Mouse (Mus musculus): ENCODE measurements at regions not wholly inside any gene's neighbourhood (a gene's known extent, or its start where the extent isn't known, plus 50 kb on each side); places are given as distances from the start of the nearest gene placed in this dataset.
"Not testable (repeated sequence)": the region's sequence is repeated elsewhere in the genome, so short reads cannot be mapped to it uniquely, and the experiment has no call there.

DNA sequence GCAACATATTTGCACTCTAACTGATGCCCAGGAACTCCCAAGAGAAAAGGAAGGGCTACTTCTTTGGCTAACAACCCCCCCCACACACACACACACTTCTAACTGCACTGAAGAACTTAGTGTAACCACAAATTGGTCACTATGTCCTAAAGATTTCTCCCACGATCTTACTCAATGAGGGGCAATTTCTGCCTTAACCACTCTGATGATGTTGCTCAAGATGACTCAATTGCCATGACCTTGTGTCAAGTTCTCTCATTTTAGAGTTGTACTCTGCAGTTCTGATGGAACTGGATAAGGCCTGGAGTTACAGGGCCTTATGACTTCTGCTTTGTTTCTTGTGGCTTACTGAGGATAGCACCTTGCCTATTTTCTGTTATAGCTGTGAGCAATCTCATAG is 81.7 kb downstream of the Sem1 start:
- DNase-seq, result no peak
- intact Hi-C loops (cut with DNase I), result no loop called here

GRCm38 (mm10) chr6:6496336-6496735 is 82.1 kb downstream of the Sem1 start:
- intact Hi-C loops (cut with DNase I), result no loop called here
- no peak for DNase-seq

- no peak for DNase-seq
- intact Hi-C loops (cut with DNase I), result no loop called here
Measured at GRCm38 (mm10) chr6:6488191-6488590, 90.3 kb downstream of the Sem1 start.

GRCm38 (mm10) chr6:6481596-6481995 is 96.9 kb downstream of the Sem1 start:
- intact Hi-C loops (cut with DNase I); DNase-seq: not testable (repeated sequence)

DNA sequence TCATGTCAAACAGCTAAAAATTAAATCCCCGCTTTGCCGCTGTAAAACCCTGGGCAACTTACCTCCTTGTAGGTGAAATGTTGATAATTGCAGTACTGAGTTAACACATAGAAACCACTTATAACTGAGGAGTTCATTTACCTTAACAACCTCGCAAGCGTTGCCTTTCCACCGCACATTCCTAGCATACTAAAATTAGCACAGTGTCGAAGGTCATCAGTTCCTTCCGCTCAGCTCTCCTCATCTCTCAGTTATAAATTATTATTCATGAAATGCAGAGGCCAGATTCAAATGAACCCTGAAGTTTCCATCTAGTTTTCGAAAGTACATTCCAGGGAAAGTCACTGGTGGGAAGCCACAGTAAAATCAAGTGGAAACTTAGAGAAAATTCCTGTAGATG is 108.1 kb downstream of the Sem1 start:
- intact Hi-C loops (cut with DNase I), result no loop called here
- no peak for DNase-seq

GRCm38 (mm10) chr6:6467526-6467925 is 110.9 kb downstream of the Sem1 start:
- intact Hi-C loops (cut with DNase I), result no loop called here
- DNase-seq, result no peak

DNA sequence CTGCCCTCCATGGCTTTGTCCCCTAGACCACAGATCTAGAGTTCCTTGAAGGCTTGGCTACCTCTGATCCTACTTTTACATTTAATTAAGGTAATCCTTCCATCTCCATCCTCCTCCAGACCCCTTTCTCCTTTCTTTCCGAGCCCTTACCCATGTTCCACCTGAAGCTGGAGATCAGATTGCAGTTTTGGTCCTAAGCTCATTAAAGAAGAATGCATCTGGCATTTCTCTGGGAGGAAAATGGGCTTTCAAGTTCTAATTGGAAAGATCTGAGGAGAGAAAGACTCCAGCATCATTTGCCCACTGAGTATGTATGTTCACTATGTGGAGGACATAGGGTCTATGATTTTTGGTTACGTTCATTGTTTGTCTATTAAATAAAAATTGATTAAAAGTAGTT is 112.2 kb downstream of the Sem1 start:
- intact Hi-C loops (cut with DNase I), result no loop called here
- DNase-seq, result no peak

DNA sequence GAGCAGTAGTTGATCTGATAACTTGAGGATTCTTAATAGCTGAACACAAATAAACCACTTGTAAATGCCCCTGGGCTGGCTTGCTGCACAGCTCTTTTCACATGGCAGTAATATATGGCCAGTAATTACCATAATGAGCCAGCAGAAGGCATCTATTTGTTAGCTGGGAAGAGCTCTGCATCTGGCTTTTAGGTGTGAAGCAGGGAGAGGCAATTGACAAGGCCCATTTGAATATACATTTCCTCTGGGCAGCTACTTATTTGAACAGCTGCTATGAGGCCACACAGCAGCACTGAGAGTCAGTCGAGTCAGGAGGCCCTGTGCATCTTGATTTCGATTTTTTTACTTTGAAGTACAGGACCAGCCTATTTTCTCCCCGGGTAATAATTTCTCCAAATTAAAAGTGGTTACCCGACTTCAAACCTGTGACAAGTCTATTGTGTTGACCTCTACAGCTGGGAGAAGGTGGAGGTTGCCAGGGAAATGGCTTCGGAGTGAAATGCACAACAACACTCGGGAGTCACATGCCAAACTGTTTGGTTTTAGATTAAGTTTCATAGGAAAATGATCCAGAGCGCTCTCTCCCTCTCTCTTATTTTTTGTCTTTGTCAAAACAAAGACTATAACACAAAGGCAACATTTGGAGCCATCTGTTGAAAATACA is 114.5 kb downstream of the Sem1 start:
- no peak for DNase-seq
- intact Hi-C loops (cut with DNase I), result no loop called here

GRCm38 (mm10) chr6:6459918-6460239 is 118.6 kb downstream of the Sem1 start:
- DNase-seq, result no peak
- intact Hi-C loops (cut with DNase I), result no loop called here

- intact Hi-C loops (cut with DNase I), result no loop called here
- no peak for DNase-seq
Measured at GRCm38 (mm10) chr6:6459006-6459917, 119.2 kb downstream of the Sem1 start.

DNA sequence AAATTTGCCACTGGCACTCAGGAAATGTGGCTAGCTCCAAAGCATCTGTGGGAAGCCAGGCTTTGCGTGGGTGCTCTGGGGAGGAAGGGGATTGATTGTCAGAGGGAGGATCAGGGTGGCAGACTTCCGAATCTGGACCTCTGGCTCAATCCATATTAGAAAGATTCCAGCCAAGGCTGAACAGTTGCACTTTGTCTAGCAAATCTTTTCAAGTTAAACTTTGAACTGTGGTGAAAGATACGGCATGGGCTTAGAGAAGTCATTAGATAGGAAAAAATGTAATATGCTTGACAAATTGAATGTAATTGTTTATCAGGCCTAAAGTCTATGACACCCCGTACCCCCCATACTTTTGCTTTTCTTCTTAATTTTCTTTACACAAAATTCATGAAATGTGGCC is 120.7 kb downstream of the Sem1 start:
- intact Hi-C loops (cut with DNase I), result no loop called here

DNA sequence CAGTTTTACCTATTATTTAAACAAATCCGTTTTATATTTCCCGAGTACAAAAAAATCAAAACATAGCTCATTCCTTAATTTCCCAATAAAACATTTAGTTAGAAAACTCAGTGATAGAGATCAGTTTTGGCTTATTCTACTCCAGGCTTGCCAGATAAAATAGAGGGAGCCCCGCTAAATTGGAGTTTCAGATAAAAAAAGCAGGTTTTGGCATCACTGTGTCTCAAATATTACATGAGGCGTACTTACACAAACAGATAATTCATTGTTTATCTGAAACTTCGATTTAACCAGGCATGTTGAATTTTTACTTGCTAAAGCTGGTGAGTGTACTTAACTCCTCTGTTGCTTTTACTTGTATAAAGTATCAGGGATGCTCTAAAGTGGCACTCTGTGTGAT is 121.5 kb downstream of the Sem1 start:
- intact Hi-C loops (cut with DNase I), result no loop called here
- no peak for DNase-seq

More for the DNA sequence above, 120.7 kb downstream of the Sem1 start:
- DNase-seq, result no peak

- intact Hi-C loops (cut with DNase I), result no loop called here
- DNase-seq, result no peak
Measured at GRCm38 (mm10) chr6:6455566-6455965, 122.9 kb downstream of the Sem1 start.

DNA sequence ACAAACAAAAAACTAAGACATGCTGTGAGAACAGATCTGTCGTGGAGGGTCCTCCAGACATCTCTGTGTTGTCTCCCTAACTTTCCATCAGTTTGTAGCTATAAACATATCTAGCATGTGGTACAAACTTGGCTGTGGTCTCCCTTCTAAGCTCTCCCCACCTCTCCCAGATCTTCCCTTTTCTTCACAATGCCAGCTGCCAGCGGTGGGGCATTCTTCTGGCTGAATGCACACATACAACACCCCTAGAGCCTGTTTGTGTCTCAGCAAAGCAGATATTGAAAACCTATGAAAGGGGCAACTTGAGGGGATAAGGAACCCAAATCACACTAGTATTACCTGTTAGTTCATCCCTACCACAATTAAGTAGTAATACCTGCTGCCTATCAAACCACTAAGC is 124.1 kb downstream of the Sem1 start:
- DNase-seq, result no peak
- intact Hi-C loops (cut with DNase I), result no loop called here

- intact Hi-C loops (cut with DNase I), result no loop called here
- no peak for DNase-seq
Measured at GRCm38 (mm10) chr6:6434855-6435254, 143.6 kb downstream of the Sem1 start.

DNA sequence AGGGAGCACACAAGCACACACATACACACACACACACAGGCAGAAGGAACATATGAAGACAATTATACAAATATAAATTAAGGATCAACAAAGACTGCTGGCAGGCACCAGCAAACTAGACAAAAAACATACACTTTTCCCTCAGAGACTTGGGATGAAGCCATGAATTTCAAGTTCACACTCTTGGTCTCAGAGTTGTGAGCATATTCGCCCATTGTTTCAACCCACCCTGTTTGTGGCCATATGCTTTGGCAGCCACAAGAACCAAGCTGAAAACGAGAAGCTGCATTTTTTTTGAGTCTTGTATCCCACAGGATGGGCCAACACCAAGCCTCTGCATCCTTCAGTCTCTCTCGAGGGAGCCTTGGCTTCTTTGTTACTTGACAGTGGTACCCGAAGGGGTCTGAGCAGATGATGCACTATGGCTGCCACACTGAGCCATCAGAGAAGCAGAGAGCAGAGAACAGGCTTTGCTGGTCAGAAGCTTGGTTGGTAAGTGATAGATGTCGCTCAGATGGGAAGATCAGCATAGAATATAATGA is 144.1 kb downstream of the Sem1 start:
- intact Hi-C loops (cut with DNase I), result no loop called here
- no peak for DNase-seq

DNA sequence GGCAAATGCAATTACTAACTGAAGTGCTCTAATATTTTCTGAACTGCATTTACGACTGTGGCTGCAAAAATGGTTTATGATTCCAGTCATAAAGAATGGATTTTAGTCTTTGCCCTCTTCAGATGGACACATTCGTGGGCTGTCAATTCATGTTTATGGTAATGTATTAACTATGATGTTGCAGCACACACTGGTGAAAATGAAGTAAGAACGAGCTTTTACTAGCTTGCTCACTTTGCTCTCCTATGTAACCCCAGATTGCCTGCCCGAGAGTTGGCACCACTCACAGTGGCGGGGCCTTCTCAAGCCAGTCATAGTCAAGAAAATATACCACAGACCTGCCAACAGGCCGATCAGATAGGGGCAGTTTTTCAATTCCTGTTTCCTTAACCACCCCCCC is 145.3 kb downstream of the Sem1 start:
- intact Hi-C loops (cut with DNase I), result no loop called here
- DNase-seq, result no peak

DNA sequence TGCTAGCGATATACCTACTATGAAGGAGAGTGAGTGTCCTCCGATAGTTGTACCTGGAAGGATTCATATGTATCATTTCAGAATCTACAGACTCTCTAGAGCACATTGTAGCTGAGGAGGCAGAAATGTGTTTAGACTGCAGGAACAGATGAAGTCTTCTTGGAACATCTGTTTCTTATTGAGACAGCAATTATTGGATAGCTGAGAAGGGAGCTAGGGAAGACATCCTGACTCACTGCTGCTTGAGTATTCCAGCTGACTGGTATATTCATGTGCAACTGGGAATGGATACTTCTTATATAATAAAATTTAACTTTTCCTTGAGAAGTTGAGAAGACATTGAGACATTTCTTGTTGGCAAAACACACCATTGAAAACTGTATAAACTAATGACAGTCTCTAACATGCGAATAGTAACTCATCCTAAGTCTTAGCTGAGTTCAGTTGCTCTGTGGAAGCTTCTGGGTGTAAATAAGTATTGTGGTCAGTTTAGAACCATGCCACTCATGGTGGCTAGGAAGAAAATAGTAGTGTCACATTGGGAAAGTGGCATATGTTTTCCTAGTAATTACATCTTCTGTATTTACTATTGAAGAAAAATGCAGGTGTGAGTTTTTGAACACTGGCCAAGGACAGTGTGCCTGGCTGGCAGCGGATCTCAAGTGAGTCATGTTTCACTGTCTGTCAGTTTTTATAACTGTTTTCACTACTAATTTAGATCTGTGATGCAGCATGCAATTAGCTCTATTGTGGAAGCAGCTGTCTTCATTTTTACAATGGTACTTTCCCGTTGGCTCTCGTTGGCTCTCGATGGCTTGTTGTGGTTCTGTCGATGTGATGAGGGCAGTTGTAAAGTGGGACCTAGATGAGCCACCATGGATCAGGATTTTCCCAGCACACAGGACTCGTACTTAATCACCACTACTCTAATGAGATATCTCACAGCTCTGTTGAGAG is 163.5 kb downstream of the Sem1 start:
- DNase-seq, result no peak

GRCm38 (mm10) chr6:6397997-6398396 is 180.5 kb downstream of the Sem1 start:
- intact Hi-C loops (cut with DNase I), result loop anchor here (10.0 kb wide), 1 partner anchor 393 kb away; no protein-coding TSS in a partner anchor
- no peak for DNase-seq

More for the DNA sequence above, 163.5 kb downstream of the Sem1 start:
- intact Hi-C loops (cut with DNase I), result no loop called here

Data from gastrocnemius, postnatal 36 days (tissue).